Mouse (Mus musculus): ENCODE measurements around the gene Hoxa4.
A peak's percentile ranks its signal among the peaks of the same experiment; 100 is the strongest.

The Hoxa4 gene

GRCm38 (mm10) chr6:52228475-52229465 is 37.2 kb upstream of the Hoxa4 start:
- ATAC-seq (ENCODE audit: low TSS enrichment), result no peak

DNA sequence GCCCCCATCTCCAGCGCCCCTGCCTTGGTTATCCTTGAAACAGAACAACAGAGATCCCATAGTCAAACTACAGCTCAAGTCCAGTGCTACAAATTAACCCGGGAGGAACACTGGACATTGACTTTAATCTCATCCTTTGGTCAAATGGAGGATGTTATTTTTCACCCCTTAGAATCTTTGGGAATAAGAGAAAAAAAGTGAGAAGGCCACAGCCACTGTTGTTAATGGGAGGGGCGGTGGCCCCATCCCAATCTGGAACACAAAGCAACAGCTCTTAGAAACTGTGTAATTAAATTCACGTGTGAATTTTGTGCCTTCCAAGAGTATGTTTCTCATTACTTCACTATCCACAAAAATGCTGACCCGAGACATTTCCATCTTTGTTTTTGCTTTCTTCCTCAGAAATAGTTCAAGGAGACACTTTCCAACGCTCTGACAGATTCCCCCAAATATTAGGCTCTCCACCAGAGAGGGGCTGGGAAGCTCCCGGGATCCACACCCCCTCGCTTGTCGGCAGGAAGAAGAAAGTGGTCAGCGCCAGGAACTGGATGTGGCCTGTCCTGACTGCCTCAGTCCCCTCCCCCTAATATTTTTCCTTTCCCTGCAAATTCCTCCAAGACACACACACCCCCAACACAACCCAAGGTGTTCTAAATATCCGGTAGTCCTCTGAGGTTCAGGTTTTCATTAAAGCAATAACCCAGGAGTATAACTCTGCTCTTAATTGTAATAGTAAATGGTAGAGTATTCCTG is 36.1 kb upstream of the Hoxa4 start:
- no peak for ATAC-seq (ENCODE audit: low TSS enrichment)

- ATAC-seq (ENCODE audit: low TSS enrichment), result no peak
Observed at GRCm38 (mm10) chr6:52226569-52227257, 35.2 kb upstream of the Hoxa4 start.

DNA sequence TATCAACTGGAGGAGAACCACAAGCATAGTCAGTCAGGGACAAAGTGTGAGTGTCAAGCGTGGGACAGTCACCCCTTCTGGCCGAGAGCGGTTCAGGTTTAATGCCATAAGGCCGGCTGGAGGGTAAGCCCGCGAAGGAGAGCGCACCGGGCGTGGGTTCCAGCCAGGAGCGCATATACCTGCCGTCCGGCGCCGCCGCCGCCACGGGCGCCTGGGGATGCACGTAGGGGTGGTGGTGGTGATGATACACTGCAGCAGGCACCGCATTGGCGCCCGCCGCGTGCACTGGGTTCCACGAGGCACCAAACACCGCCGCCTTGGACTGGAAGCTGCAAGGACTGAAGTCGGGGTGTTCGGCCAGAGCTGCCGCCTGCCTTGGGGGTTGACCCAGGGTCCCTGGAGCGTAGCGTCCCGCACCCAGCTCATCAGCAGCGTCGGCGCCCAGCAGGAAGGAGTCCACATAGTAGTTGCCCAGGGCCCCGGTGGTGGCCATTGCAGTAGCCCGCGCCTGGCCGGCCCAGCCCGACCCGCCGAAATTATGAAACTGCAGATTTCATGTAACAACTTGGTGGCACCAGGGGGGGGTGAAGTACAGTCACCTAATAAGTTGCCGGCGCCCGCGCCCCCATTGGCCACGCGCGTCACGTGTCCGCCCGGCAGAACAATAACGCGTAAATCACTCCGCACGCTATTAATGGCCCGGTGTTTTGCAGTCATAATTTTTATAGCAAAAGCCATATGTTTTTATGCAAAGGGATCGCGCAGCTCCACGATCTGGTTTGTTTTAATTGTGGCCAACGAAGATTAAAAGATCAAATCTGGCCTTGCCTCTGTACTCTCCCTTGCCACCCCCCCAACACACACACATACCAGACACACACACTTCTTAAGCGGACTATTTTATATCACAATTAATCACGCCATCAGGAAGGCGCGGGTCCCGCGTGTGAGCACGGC is 34.3 kb upstream of the Hoxa4 start:
- ATAC-seq (ENCODE audit: low TSS enrichment), result no peak

DNA sequence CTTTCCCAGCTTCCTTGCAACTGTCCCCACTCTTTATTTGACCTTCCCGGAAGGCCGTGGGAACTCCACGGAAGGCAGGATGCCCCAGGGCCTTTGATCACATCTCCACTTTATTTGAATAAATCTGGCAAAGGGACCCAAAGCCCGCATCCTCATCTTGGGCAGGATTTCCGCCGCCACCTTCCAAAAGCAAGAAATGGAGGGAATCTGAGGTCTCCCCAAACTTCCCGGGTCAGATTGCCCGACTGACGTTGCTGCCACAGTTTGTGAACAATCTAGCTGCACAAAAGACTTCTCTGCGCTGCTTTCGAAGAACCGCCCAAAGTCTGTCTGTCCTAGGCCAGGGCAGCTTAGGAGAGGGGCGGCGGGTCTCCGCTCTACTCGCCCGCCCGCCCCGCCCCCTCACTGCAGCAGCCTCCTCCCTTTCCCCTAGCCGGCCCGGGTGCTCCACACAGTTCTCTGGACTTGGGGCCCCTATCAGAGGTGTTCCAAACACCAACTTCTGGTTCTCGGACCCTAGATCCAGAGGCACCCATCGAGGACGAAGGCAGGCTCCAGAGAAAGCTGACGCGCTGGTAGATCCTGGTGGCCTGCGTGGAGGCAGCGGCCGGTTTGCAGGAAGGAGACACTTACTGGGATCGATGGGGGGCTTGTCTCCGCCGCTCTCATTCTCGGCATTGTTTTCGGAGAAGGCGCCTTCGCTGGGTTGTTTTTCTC is 33.5 kb upstream of the Hoxa4 start:
- no peak for ATAC-seq (ENCODE audit: low TSS enrichment)

DNA sequence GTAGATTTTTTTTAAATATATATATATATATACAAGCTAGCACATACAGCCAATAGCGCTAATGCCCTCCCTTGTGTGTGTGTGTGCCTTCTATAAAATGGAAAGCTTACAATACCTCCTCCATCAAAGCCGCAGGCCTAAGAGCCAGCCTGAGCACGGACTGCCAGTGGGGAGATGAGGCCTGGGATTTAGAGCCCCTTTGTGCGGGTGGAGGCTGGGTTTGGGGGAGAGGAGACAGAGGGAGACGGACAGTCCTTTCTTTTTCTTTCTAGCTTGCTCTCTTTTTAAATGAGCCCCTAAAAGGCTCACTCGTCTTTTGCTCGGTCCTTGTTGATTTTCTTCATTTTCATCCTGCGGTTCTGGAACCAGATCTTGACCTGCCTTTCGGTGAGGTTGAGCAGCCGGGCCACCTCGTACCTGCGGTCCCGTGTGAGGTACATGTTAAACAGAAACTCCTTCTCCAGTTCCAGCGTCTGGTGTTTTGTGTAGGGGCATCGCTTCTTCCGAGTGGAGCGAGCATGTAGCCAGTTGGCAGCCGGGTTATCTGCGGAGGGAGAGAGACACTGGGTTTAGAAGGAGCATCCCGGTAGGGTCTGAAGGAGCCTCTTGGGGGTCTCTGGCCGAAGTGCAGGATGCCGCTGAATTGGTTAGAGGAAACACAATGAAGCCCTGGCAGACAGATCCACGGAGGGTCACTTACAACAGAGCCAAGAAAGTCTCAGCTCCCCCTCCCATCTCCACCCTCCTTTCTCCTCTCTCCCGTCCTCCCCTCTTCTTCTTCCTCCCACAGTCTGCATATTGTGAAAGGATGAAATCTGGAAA is 32.6 kb upstream of the Hoxa4 start:
- ATAC-seq (ENCODE audit: low TSS enrichment), result no peak

- ATAC-seq (ENCODE audit: low TSS enrichment), result no peak
Observed at GRCm38 (mm10) chr6:52222729-52223128, 31.2 kb upstream of the Hoxa4 start.

DNA sequence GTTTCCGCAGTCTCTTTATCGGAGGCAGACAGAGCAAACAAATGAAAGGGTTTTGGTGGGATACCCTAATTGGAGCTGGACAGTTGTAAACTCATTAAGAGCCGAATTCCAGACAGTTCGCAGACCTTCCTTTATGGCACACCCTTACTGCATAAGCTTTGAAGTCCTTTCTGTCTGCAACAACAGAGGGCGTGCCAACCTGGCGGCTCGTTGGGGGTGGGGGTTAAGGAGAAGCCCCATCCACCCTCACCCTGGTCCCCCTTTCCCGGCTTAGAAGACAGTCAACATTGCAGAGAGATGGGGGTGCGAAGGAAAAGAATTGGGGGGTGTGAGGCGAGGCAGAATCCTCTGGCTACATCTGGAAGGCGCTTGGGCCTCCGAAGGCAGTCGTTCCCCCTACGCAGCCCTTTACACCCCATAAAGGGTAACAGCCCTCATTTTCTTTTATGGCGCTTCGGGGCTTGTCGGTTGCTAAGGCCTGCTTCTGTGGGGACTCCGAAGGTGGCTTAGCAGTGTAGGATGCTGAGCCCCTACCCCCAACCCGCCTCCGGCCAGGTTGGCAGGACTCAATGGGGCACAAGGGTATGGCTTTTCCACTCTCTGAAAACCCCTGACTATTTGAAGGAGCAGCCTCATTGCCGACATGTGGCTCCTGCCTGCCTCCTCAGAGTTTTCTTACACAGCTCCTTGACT is 30.6 kb upstream of the Hoxa4 start:
- no peak for ATAC-seq (ENCODE audit: low TSS enrichment)

DNA sequence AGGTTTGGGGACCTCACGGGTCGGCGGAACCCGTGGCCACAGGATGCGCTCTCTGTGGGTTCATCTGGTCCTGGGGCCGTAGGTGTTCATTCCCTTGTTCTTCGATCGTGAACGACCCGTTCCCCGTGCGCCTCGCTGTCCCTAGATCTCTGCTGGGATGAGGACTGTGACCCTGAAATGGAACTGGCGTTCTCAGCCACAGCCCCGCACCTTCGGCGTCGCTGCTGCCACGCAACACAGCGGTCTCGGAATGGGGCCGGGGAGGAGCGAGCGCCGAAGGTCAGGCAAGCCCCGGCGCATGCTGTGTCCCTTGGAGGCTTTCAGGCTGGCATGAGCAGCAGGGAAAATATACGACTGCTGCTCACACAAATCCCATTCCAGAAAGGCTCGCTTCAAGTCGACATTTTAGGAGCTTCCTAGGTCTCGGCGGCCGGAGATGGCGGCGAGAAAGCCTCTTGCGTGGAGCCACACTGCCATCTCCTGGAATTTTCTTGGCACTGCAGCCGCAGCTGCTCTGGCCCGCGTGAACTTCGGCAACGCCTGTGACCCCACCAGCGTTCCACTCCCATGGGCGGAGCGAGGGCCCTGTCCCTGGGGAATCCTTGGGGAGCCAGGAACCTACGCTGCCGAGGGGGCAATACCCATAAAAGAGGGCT is 29.9 kb upstream of the Hoxa4 start, which contains the start of gene Hoxa7:
Gene Hoxa7 (minus strand): TSS at position 518 of the 656 bp plus-strand sequence.
- ATAC-seq (ENCODE audit: low TSS enrichment), result peak; percentile 78

DNA sequence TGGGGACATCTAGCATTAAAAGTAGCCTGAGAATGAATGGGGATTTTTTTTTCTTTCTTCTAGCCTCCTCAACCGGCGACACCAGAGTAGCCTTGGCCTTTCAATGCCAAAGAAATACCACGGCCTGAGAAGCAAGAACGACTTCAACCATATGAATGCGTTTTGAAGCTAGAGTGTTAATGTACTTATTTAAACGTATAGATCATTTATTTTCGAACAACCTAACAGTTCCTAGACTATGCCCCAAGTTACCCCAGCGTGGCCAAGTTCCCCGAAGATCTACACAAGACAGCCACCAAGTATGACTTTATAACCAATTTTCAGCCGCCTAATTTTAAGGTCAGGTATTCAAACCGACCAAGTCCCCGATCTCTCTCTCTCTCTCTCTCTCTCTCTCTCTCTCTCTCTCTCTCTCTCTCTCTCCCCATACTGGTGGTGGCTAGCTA is 29.3 kb upstream of the Hoxa4 start:
- ATAC-seq (ENCODE audit: low TSS enrichment), result no peak

DNA sequence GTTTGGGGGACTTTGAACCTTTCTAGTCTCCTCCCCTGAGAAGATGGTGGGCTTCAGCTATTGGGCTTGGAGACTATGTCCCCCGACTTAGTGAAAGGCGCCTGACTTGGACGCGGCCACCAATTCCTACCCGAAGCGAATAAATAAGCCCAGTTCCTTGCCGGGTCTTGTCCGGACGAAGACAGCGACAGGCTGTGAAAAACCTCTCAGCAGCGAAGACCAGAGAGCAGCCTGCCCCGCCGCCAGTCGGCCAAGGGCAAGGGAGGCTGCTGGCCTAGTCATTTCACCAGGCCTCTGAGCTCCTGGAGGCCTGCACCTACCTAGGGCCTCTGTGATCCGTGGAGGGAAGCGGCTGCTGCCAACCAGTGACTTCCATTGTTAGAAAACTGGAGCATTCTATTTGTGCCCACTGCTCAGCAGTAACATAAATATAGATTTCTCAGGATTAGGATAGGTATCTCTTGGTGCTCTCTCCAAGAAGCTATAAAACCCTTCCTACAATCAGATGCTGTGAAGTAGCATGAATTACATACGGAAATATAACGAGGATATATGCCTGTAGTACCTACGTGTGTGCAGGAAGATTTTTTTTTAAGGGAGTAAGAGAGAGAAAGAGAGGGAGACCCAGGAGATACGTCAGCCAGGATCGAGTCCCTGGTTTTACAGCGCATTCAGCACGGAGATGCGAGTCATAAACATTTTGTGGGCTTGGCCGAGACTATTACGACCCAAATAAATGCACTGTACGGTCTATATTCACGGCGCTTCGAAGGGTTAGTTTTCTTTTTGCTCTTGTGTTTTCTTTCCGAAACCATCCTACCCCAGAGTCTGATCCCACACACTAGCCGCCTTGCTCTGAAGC is 28.7 kb upstream of the Hoxa4 start:
- ATAC-seq (ENCODE audit: low TSS enrichment), result no peak

DNA sequence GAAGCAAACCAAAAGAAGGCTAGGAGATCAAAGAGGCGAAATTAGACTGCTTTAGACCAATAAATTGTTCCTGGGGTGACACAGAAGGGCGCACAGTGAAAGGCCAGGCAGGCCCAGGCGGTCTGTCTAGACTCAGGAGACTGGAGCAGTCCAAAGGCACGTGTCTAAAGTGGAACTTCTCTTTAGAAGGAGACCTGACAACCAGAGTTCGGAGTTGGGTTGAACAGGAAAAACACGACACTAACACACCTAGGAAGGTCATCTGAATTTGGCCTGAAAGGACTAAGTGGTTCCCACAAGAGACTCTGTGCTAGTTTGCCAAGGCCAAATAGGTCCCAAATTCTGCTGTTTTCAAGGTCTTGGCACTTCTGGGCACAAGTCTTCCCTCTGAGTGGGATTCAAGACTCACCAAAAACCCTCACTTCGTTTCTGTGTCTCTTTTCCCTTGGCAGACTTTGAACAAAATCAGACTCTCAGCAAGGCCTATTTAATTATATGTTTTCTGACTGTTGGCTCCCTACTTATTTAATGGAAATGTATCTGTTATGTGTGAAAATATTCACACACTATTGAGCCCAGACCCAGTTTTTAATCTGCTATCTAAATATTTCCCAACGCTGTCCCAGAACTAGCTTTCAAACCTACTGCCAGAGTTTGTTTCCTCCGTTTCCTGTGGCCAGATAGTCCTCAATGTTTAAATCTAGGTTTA is 27.8 kb upstream of the Hoxa4 start:
- ATAC-seq (ENCODE audit: low TSS enrichment), result no peak

DNA sequence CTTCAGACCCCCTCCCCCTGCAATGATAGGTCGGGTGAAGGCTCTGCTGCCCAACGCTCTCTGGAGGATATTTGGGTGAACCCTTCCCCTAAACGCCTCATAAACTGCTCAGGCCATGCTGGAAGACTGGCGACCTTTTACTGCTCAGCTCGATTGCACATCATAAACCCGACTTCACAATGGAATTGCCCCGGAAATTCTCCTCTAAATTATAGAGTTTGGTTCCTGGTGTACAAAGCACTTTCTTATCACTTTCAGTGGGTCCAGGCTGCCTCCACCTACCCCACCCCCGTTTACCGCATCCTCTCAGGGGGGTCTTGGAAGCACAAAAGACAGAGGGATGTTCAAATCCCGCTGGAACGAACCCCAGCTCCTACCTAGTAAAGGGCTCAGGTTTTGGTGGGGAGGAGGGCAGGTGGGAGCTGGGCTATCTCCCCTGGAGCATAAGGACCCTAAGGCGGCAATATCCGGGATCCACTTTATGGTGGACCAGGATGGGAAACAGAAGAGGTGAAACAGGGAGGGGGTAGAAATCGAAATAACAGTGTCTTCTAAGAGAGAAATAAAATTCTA is 27.2 kb upstream of the Hoxa4 start:
- no peak for ATAC-seq (ENCODE audit: low TSS enrichment)

DNA sequence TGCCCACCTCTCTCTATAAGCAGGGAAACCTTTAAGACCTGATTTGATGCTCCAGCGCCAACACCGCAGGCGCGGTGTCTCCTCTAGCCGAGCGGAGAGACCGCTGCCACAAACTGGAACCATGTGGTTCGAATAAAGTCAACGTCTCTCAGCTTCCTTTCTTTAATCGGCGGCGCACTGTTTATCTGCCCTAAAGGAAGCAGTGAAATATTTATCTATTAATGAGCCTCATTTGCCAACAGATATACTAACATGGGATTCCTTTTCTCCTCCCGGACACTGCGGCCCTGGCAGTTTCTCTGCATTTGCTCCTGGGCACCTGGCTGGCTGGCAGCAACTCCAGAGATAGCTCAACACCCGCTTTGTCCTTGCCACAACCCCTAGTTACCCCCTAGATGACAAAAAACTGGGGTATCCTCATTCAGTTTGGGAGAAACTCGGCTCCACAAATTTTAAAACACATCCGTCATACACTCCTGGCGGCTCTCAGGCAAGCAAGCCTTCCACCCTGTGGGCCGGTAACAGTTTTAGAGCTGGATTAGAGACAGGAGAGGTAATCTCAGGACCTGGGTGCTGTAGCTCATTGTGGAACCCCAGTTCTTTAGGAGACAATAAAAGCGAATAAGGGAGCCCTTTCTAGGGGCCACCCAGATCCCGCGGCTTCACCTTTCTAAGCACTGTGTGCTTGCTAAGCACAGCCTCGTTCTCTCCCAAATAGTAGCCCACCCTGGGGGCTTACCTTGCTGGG is 26.5 kb upstream of the Hoxa4 start:
- no peak for ATAC-seq (ENCODE audit: low TSS enrichment)

DNA sequence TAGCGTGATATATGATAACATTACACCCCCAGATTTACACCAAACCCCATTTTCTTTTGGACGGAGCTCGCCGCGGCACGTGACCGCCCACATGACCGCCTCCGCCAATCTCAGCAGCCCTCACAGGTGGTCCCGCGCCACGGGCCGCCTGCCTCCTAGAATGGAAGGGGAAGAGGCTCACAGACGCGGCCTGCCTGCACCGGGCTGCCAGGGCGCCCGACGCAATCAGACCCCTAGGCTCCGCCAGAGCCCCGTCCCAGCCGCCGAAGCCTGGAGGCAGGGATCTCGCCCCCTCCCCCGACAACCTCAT is 25.9 kb upstream of the Hoxa4 start:
- no peak for ATAC-seq (ENCODE audit: low TSS enrichment)

Data from frontal cortex, adult (tissue).